Mouse (Mus musculus) small intestine, adult 2 months (tissue): Measurements from ENCODE around the gene Phldb2. TPM values are rescaled to one million over a fixed set of nuclear protein-coding genes. Genes with fewer than 3 reads are reported as not detected.
A peak's percentile ranks its signal among the peaks of the same experiment; 100 is the strongest.

Experiments used
- H3K27ac ChIP-seq: fragments of 200-500 bp; 2 replicates; pipeline ENCODE4 v1.5.1; 2012; ENCODE audit warnings: low read depth, low read length, control low read depth, inconsistent platforms; ENCODE audit not compliant: insufficient read depth
- H3K27me3 ChIP-seq: fragments of 200-500 bp; 2 replicates; pipeline ENCODE4 v1.6.1; 2012; ENCODE audit warnings: mild to moderate bottlenecking, moderate library complexity, low read length, inconsistent platforms; ENCODE audit not compliant: control insufficient read depth, insufficient read depth
- H3K36me3 ChIP-seq: fragments of 200-500 bp; 2 replicates; pipeline ENCODE4 v1.6.1; 2012; ENCODE audit warnings: mild to moderate bottlenecking, low read length, control low read depth, inconsistent platforms; ENCODE audit not compliant: control insufficient read depth, insufficient read depth
- H3K4me1 ChIP-seq: fragments of 200-500 bp; 2 replicates; pipeline ENCODE4 v1.6.1; 2012; ENCODE audit warnings: low read length, inconsistent platforms, mixed read lengths; ENCODE audit not compliant: control insufficient read depth, insufficient read depth, insufficient read length
- H3K4me3 ChIP-seq: fragments of 200-500 bp; 2 replicates; pipeline ENCODE4 v1.5.1; 2012; ENCODE audit warnings: low read depth, mild to moderate bottlenecking, control low read depth, inconsistent platforms, low read length, moderate library complexity
- CTCF ChIP-seq: fragments of 200-500 bp; IDR thresholded peaks from 2 replicates; pipeline ENCODE4 v1.5.1; 2012; ENCODE audit warnings: low read depth, mild to moderate bottlenecking, control low read depth, inconsistent platforms, low read length, moderate library complexity, mixed read lengths; ENCODE audit not compliant: insufficient replicate concordance, insufficient read length; ENCODE audit errors: extremely low read depth
- POLR2A ChIP-seq: fragments of 200-500 bp; IDR thresholded peaks from 2 replicates; pipeline ENCODE4 v1.6.1; 2012; ENCODE audit warnings: low read depth, mild to moderate bottlenecking, control low read depth, inconsistent platforms, low read length, moderate library complexity
- WGBS: fragments of 180-500 bp; shearing (Covaris S2); methylation state at CpG from one replicate; pipeline ENCODE4 v1.1.7; 2018; 5-methylcytosine and 5-hydroxymethylcytosine counted together
- polyA plus RNA-seq: library from polyadenylated mRNA; depleted of rRNA; stranded (reverse); fragments of >200 nt; gene quantifications from 2 replicates; pipeline ENCODE4 v1.2.3, GENCODE M21; 2012

The Phldb2 gene
- polyA plus RNA-seq, 1 experiment: 3.7 TPM

GRCm38 (mm10) chr16:45939436-45939835 is 14.0 kb downstream of the Phldb2 start:
- Histone ChIP-seq H3K27ac (no peak overlapping the region), H3K4me1 (peaks cover 3% of the 10 kb centered on the region; the same call in 1 of the 2 replicates), H3K36me3 (no peaks in the 10 kb centered on the region), H3K27me3 (no peaks in the 10 kb centered on the region), H3K4me3 (no peak overlapping the region)
- WGBS: 94% methylated on average over 3 of the region's 3 CpGs
- TF ChIP-seq POLR2A: no peak
- peak; percentile 34; the same call in 1 of the 2 replicates for TF ChIP-seq CTCF

DNA sequence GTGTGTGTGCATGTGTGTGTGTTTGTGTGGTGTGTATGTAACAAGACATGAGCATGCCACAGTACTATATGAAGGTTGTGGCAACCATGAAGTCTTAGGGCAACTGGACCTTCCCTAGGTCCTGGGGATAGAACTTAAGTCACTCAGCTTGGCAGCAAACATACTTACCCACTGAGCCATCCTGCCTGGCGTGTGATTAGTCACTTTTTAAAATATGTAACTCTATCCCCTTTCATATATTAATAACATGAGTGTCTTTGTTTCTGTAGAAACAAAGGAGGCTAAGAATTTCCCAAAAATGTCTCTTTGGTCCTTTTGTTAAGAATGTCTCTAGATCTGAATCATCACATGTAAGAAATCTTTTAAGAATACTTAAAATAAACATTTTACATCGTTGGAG is 16.0 kb downstream of the Phldb2 start:
- no peak for TF ChIP-seq CTCF
- TF ChIP-seq POLR2A: no peak
- Histone ChIP-seq H3K36me3 (no peaks in the 10 kb centered on the region), H3K4me3 (no peak overlapping the region), H3K4me1 (peaks cover 3% of the 10 kb centered on the region; the same call in 1 of the 2 replicates), H3K27ac (no peak overlapping the region), H3K27me3 (no peaks in the 10 kb centered on the region)
- 67% methylated on average over 2 of the region's 2 CpGs for WGBS

DNA sequence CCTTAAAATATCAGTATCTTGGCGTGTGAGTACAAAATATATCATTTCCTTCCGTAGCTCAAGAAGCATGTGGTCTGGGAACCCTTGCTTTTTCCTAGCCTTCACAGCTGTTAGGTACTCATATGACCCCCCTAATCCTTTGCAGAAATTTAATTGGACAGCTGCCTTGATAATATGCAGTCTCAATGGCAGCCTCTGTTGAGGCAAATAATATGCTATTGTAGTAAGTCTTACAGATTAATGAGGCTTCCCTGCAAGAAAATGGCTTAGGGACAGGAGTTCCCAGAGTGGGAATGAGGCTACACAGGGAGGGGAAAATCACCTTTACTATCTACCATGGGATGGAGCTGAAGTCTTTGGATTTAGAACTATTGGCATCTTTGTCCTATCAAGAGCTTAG is 16.9 kb downstream of the Phldb2 start:
- Histone ChIP-seq H3K27me3 (no peaks in the 10 kb centered on the region), H3K4me1 (no peaks in the 10 kb centered on the region), H3K36me3 (no peaks in the 10 kb centered on the region), H3K4me3 (no peak overlapping the region), H3K27ac (no peak overlapping the region)
- TF ChIP-seq CTCF (no peak), POLR2A (no peak)
- WGBS: 92% methylated on average over 2 of the region's 2 CpGs

GRCm38 (mm10) chr16:45935956-45936483 is 17.4 kb downstream of the Phldb2 start:
- H3K36me3 ChIP-seq: no peaks in the 10 kb centered on the region
- no peaks in the 10 kb centered on the region for H3K27me3 ChIP-seq
- H3K4me3 ChIP-seq: no peak overlapping the region
- H3K4me1 ChIP-seq: no peaks in the 10 kb centered on the region
- no peak for TF ChIP-seq POLR2A
- 44% methylated on average over 3 of the region's 3 CpGs for WGBS
- no peak overlapping the region for H3K27ac ChIP-seq

GRCm38 (mm10) chr16:45934721-45935407 is 18.5 kb downstream of the Phldb2 start:
- no peak overlapping the region for H3K27ac ChIP-seq

GRCm38 (mm10) chr16:45930308-45930707 is 23.1 kb downstream of the Phldb2 start:
- H3K4me1 ChIP-seq: no peaks in the 10 kb centered on the region; the same call in 1 of the 2 replicates
- H3K36me3 ChIP-seq: no peaks in the 10 kb centered on the region
- no peak overlapping the region for H3K4me3 ChIP-seq
- H3K27me3 ChIP-seq: no peaks in the 10 kb centered on the region
- TF ChIP-seq POLR2A (no peak), CTCF (no peak)
- WGBS: 71% methylated on average over 3 of the region's 3 CpGs
- H3K27ac ChIP-seq: no peak overlapping the region

More at GRCm38 (mm10) chr16:45934721-45935407, 18.5 kb downstream of the Phldb2 start:
- no peak for TF ChIP-seq CTCF
- TF ChIP-seq POLR2A: no peak
- 73% methylated on average over 2 of the region's 2 CpGs for WGBS
- H3K36me3 ChIP-seq: no peaks in the 10 kb centered on the region
- H3K4me1 ChIP-seq: no peaks in the 10 kb centered on the region
- no peaks in the 10 kb centered on the region for H3K27me3 ChIP-seq
- H3K4me3 ChIP-seq: no peak overlapping the region

DNA sequence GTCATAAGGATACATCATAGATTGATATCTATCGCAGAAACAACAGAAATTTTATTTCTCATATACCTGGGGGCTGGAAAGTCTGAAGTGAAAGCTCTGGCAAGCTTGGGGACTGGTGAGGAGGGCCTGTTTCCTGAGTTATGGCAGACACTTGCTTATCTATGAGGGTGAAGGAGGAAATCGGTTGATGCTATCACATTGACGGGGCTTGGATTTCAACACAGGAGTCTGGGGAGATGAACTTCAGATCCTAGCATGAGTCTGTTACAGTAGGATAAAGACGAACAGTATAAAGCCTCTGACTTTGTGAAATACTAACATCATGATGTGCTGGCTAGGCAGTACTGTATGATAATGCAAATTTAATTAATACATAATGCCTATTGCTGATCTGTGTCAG is 25.3 kb downstream of the Phldb2 start:
- WGBS: 28% methylated on average over 4 of the region's 4 CpGs
- no peak for TF ChIP-seq CTCF
- no peak for TF ChIP-seq POLR2A
- no peak overlapping the region for H3K27ac ChIP-seq
- no peak overlapping the region for H3K4me3 ChIP-seq
- H3K27me3 ChIP-seq: no peaks in the 10 kb centered on the region
- no peaks in the 10 kb centered on the region; the same call in 1 of the 2 replicates for H3K4me1 ChIP-seq
- no peaks in the 10 kb centered on the region for H3K36me3 ChIP-seq

DNA sequence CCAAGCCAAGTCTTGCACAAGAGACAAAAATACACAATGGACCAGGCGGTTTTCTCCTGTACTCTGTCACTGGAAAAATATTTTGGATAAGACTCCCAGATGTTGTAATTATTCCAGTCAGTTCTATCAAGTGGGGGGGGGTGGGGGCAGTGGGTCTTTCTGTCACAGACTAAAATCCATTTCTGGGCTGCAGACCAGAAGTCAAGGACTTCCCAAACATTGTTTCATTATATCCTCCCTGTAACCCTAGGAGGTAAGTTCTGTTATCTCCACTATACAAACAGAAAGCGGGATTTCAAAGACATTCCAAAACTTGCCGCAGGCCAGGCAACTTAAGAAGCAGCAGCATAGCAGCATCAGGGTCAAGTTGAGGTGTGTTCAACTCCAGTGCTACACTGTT is 25.8 kb downstream of the Phldb2 start:
- no peaks in the 10 kb centered on the region for H3K27me3 ChIP-seq
- TF ChIP-seq CTCF (no peak), POLR2A (no peak)
- 13% methylated on average over 3 of the region's 3 CpGs for WGBS
- no peaks in the 10 kb centered on the region; the same call in 1 of the 2 replicates for H3K4me1 ChIP-seq
- H3K36me3 ChIP-seq: no peaks in the 10 kb centered on the region
- H3K4me3 ChIP-seq: no peak overlapping the region
- no peak overlapping the region for H3K27ac ChIP-seq
